Mouse (Mus musculus) liver, embryonic 14.5 days (tissue): ENCODE measurements around the gene Lman2l.

ENCODE experiments used
- CTCF ChIP-seq: IDR thresholded peaks from 2 replicates; pipeline ENCODE4 v1.5.1; 2016; ENCODE audit warnings: antibody characterized with exemption, low read depth, control low read depth
- EP300 ChIP-seq: IDR thresholded peaks from 2 replicates; pipeline ENCODE4 v1.6.1; 2016; ENCODE audit warnings: antibody characterized with exemption, low read depth

DNA sequence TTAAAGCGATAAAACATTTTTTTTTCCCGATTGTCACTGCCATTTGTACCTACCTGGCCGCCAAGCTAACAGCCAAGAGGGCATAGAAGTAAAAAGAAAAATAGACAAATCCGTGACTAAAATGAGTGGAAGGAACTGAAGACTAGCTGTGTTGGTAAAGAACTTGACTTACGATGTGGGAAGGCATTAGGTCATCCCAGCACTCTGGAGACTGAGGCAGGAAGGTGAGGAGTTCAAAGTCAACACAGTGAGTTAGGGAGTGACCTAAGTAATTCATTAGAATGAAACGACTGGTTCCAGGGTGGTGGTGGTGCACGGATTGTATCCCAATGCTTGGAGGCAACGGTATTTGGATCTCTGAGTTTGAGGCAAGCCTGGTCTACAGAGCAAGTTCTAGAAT lies 437 bp upstream of the Lman2l start:
- TF ChIP-seq CTCF (no peak), EP300 (no peak)
